Mouse (Mus musculus): ENCODE data around the gene Rbmxl1.
A peak's percentile ranks its signal among the peaks of the same experiment; 100 is the strongest.
"Not testable (repeated sequence)": the region's sequence is repeated elsewhere in the genome, so short reads cannot be mapped to it uniquely, and the experiment has no call there.

Gene Rbmxl1

GRCm38 (mm10) chr8:78508719-78509272 lies at the start of gene Rbmxl1:
Rbmxl1 (minus strand) TSS chr8:78508898.
- DNase-seq (ENCODE audit: low spot score): peak; percentile 98

- DNase-seq (ENCODE audit: low spot score): peak; percentile 30
These were observed 48.2 kb upstream of the Rbmxl1 start for GRCm38 (mm10) chr8:78556773-78557434.

- no peak for DNase-seq (ENCODE audit: low spot score)
These were observed 47.1 kb upstream of the Rbmxl1 start for GRCm38 (mm10) chr8:78555817-78556216.

GRCm38 (mm10) chr8:78550752-78551134 lies 42.0 kb upstream of the Rbmxl1 start:
- peak; percentile 34 for DNase-seq (ENCODE audit: low spot score)

- peak; percentile 30 for DNase-seq (ENCODE audit: low spot score)
These were observed 41.5 kb upstream of the Rbmxl1 start for GRCm38 (mm10) chr8:78549971-78550751.

- DNase-seq (ENCODE audit: low spot score): not testable (repeated sequence)
These were observed 36.6 kb upstream of the Rbmxl1 start for GRCm38 (mm10) chr8:78545153-78545817.

GRCm38 (mm10) chr8:78544545-78544944 lies 35.8 kb upstream of the Rbmxl1 start:
- no peak for DNase-seq (ENCODE audit: low spot score)

GRCm38 (mm10) chr8:78543621-78544020 lies 34.9 kb upstream of the Rbmxl1 start:
- DNase-seq (ENCODE audit: low spot score): no peak

- DNase-seq (ENCODE audit: low spot score): not testable (repeated sequence)
These were observed 34.0 kb upstream of the Rbmxl1 start for GRCm38 (mm10) chr8:78542670-78543069.

GRCm38 (mm10) chr8:78537795-78538194 lies 29.1 kb upstream of the Rbmxl1 start:
- no peak for DNase-seq (ENCODE audit: low spot score)

GRCm38 (mm10) chr8:78536716-78537115 lies 28.0 kb upstream of the Rbmxl1 start:
- no peak for DNase-seq (ENCODE audit: low spot score)

GRCm38 (mm10) chr8:78533981-78534380 lies 25.3 kb upstream of the Rbmxl1 start:
- no peak for DNase-seq (ENCODE audit: low spot score)

- no peak for DNase-seq (ENCODE audit: low spot score)
These were observed 6.4 kb upstream of the Rbmxl1 start for GRCm38 (mm10) chr8:78515132-78515531.

GRCm38 (mm10) chr8:78514706-78515105 lies 6.0 kb upstream of the Rbmxl1 start:
- no peak for DNase-seq (ENCODE audit: low spot score)

GRCm38 (mm10) chr8:78513106-78513505 lies 4.4 kb upstream of the Rbmxl1 start:
- DNase-seq (ENCODE audit: low spot score): no peak

GRCm38 (mm10) chr8:78510926-78511325 lies 2.2 kb upstream of the Rbmxl1 start:
- DNase-seq (ENCODE audit: low spot score): no peak

GRCm38 (mm10) chr8:78510094-78510493 lies 1.4 kb upstream of the Rbmxl1 start:
- no peak for DNase-seq (ENCODE audit: low spot score)

- peak; percentile 87 for DNase-seq (ENCODE audit: low spot score)
These were observed 754 bp upstream of the Rbmxl1 start, which contains the start of gene Slc10a7 for GRCm38 (mm10) chr8:78509273-78510031. Slc10a7 (plus strand) TSS chr8:78509346.

- peak; percentile 78 for DNase-seq (ENCODE audit: low spot score)
These were observed 549 bp downstream of the Rbmxl1 start for GRCm38 (mm10) chr8:78507979-78508718.

- DNase-seq (ENCODE audit: low spot score): no peak
These were observed 6.0 kb downstream of the Rbmxl1 start for GRCm38 (mm10) chr8:78502706-78503105.

- not testable (repeated sequence) for DNase-seq (ENCODE audit: low spot score)
These were observed 12.4 kb downstream of the Rbmxl1 start for GRCm38 (mm10) chr8:78496273-78496672.

All from testis, postnatal 10 days (tissue).